Mouse (Mus musculus) midbrain, embryonic 12.5 days (tissue): ENCODE results near the gene Th. TPM values are rescaled to one million over a fixed set of nuclear protein-coding genes. Genes with fewer than 3 reads are reported as not detected.
A peak's percentile ranks its signal among the peaks of the same experiment; 100 is the strongest.

Experiments
- ATAC-seq: fragments of 200-750 bp; cut with Nextera tagmentation; 2 replicates; pipeline ENCODE4 v1.8.0; 2017; ENCODE audit warnings: low read depth, moderate TSS enrichment, moderate library complexity; ENCODE audit not compliant: low FRiP score
- H3K27ac ChIP-seq: fragments of 300-500 bp; sonication (generic); replicated peaks from 2 replicates; pipeline ENCODE4 v1.5.1; 2016; ENCODE audit warnings: mild to moderate bottlenecking
- H3K27me3 ChIP-seq: fragments of 300-500 bp; sonication (generic); 2 replicates; pipeline ENCODE4 v1.6.1; 2016; ENCODE audit warnings: mild to moderate bottlenecking
- H3K36me3 ChIP-seq: fragments of 300-500 bp; sonication (generic); 2 replicates; pipeline ENCODE4 v1.6.1; 2016
- H3K4me1 ChIP-seq: fragments of 300-500 bp; sonication (generic); 2 replicates; pipeline ENCODE4 v1.6.1; 2016
- H3K4me2 ChIP-seq: fragments of 300-500 bp; sonication (generic); replicated peaks from 2 replicates; pipeline ENCODE4 v1.6.1; 2016; ENCODE audit warnings: mild to moderate bottlenecking, moderate library complexity
- H3K4me3 ChIP-seq: fragments of 300-500 bp; sonication (generic); 2 replicates; pipeline ENCODE4 v1.5.1; 2016; ENCODE audit warnings: mild to moderate bottlenecking
- H3K9ac ChIP-seq: fragments of 300-500 bp; sonication (generic); replicated peaks from 2 replicates; pipeline ENCODE4 v1.6.1; 2016; ENCODE audit warnings: mild to moderate bottlenecking, moderate library complexity
- H3K9me3 ChIP-seq: fragments of 300-500 bp; sonication (generic); 2 replicates; pipeline ENCODE4 v1.6.1; 2016; ENCODE audit warnings: mild to moderate bottlenecking
- WGBS: fragments of 180-500 bp; shearing (Covaris S2); methylation state at CpG from one replicate; pipeline ENCODE4 v1.1.7; 2016; 5-methylcytosine and 5-hydroxymethylcytosine counted together
- polyA plus RNA-seq: library from polyadenylated mRNA; unstranded; fragments of >200 nt; fragmentation: Nextera tagmentation; extraction: Ambion mirVana; gene quantifications from 2 replicates; pipeline ENCODE4 v1.2.1, GENCODE M21; 2016

Th gene
- polyA plus RNA-seq, 1 experiment from 2014 or later, result 28.5 TPM

- no peak overlapping the region for H3K27ac ChIP-seq
- no peaks in the 10 kb centered on the region for H3K9me3 ChIP-seq
- H3K27me3 ChIP-seq, result no peaks in the 10 kb centered on the region
- H3K4me3 ChIP-seq, result no peak overlapping the region
- H3K4me1 ChIP-seq, result no peaks in the 10 kb centered on the region
- no peak overlapping the region for H3K4me2 ChIP-seq
- 95% methylated on average over 7 of the region's 8 CpGs for WGBS
- H3K36me3 ChIP-seq, result no peaks in the 10 kb centered on the region
- H3K9ac ChIP-seq, result no peak overlapping the region
- ATAC-seq, result no peak
Observed at GRCm38 (mm10) chr7:142927293-142927692, 3.6 kb downstream of the Th start.

DNA sequence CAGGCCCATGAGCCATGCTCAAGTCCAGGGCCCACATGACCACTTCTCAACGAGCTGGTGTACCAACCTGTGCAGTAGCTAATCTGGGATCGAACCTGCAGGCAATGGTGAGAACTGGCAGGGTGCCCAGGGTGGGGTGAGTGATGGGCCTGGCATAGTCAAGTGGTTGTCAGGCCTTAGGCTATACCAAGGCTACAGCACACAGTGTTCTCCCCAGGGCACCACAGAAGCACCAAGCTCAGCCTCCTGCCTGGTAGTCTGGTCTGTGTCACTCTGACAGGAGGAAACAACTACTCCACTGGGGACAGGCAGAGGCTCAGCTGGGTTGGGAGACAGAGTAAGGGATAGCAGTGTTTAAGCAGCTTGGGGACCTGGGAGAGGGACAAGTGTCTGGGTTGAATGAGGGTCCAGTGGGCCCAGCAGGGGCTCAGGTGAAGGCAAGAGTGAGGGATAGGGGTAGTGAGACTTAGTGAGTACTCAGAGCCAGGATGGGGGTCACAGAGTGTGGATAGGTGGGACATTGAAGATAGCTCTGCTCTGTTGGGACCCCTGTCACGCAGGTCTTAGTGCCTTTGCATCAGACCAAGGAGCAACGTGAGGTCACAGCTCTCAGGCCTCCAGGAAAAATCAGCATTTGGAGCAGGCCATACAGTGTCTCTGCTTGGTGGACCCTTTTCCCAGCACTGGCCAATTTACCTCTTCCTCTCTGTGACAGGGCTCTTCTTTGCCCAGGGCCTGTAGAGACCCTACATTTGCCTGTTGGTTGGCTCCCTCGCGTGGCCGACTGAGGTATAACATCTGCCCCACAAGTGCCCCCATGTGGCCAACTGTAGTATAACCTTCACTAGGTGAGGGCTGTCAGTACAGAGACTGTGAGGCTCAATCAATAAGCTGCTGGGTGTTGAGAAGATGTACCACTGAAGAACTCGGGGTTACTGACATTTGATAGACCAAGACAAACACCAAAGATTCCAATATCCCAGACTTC, 12.0 kb downstream of the Th start:
- ATAC-seq, result peak; percentile 80
- H3K36me3 ChIP-seq, result no peaks in the 10 kb centered on the region
- no peak overlapping the region for H3K4me2 ChIP-seq
- no peak overlapping the region for H3K9ac ChIP-seq
- H3K27ac ChIP-seq, result no peak overlapping the region
- H3K4me1 ChIP-seq, result peaks cover 7% of the 10 kb centered on the region; the same call in 1 of the 2 replicates
- 34% methylated on average over 8 of the region's 8 CpGs for WGBS
- H3K27me3 ChIP-seq, result no peaks in the 10 kb centered on the region
- H3K4me3 ChIP-seq, result no peak overlapping the region
- H3K9me3 ChIP-seq, result no peaks in the 10 kb centered on the region

DNA sequence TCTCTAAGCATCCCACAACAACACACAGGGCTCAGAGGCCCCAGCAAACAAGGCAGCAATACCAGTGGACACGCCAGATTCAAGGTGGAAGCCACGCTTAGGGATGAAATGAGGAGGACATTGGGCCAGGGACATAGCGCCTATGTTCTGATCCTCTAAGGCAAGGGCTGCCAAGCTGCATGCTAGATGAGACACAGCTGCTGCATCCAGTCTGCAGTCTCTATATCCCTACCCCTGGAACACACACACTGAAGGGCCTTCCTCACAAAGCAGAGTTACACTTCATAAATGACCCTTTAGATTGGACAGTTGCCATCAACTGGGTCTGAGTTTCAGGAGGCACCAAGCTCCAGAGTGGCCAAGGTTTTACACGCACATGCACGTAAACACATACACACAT, 13.3 kb downstream of the Th start:
- ATAC-seq, result no peak
- no peak overlapping the region for H3K9ac ChIP-seq
- H3K4me3 ChIP-seq, result no peak overlapping the region
- no peak overlapping the region for H3K27ac ChIP-seq
- WGBS, result 82% methylated on average over 5 of the region's 5 CpGs
- no peak overlapping the region for H3K4me2 ChIP-seq
- H3K4me1 ChIP-seq, result peaks cover 7% of the 10 kb centered on the region; the same call in 1 of the 2 replicates
- no peaks in the 10 kb centered on the region for H3K36me3 ChIP-seq
- H3K27me3 ChIP-seq, result no peaks in the 10 kb centered on the region
- no peaks in the 10 kb centered on the region for H3K9me3 ChIP-seq

DNA sequence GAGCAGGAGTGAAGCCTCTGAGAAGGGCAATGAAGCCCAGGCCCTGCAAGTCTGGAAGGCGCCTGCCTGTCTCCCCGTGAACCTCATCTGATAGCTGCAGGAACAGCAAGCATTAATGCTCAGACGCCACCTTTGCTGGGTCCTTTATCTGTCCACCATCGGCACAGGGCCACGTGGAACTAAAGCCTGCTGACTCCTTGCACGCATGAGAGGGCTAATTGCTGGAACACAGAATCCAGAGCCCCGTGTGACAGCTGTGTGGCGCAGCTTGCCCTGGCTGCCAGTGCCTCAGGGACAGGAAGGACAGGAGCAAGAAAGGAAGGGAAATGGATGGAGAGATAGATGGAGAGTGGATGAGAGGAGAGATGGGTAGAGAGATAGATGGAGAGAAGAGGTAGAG, 14.8 kb downstream of the Th start:
- no peaks in the 10 kb centered on the region for H3K27me3 ChIP-seq
- no peaks in the 10 kb centered on the region for H3K9me3 ChIP-seq
- no peak overlapping the region for H3K9ac ChIP-seq
- H3K27ac ChIP-seq, result no peak overlapping the region
- no peak overlapping the region for H3K4me2 ChIP-seq
- peaks cover 7% of the 10 kb centered on the region; the same call in 1 of the 2 replicates for H3K4me1 ChIP-seq
- H3K4me3 ChIP-seq, result no peak overlapping the region
- 45% methylated on average over 8 of the region's 8 CpGs for WGBS
- H3K36me3 ChIP-seq, result no peaks in the 10 kb centered on the region
- ATAC-seq, result no peak

DNA sequence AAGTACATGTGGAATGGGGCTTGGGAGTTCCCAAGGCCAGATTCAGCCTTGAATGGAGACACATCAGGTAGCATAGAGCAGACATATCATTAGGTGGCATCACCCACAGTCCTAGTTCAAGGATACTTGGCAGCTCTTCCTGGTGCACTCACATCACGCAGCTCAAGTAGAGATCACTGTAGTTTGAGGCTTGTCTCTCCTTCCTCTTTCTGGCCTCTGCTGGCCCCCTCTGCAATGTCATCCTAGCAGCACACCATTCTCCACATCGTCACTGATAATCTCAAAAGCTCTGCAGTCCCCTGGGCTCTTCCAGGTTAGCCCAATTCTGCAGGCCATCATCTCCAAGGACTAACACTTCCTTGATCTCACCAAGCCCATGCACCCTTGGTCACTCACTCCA, 19.2 kb downstream of the Th start:
- WGBS, result 86% methylated on average over 2 of the region's 2 CpGs
- ATAC-seq, result no peak

GRCm38 (mm10) chr7:142910104-142910503, 20.8 kb downstream of the Th start:
- H3K27me3 ChIP-seq, result no peaks in the 10 kb centered on the region; the same call in 1 of the 2 replicates
- ATAC-seq, result no peak
- no peak overlapping the region for H3K9ac ChIP-seq
- H3K9me3 ChIP-seq, result no peaks in the 10 kb centered on the region
- 70% methylated on average over 2 of the region's 2 CpGs for WGBS
- no peaks in the 10 kb centered on the region; the same call in 1 of the 2 replicates for H3K4me1 ChIP-seq
- no peak overlapping the region for H3K27ac ChIP-seq
- no peak overlapping the region for H3K4me3 ChIP-seq
- no peak overlapping the region for H3K4me2 ChIP-seq
- no peaks in the 10 kb centered on the region for H3K36me3 ChIP-seq

More for the DNA sequence above, 19.2 kb downstream of the Th start:
- no peaks in the 10 kb centered on the region; the same call in 1 of the 2 replicates for H3K27me3 ChIP-seq
- H3K36me3 ChIP-seq, result no peaks in the 10 kb centered on the region
- no peak overlapping the region for H3K4me3 ChIP-seq
- no peak overlapping the region for H3K9ac ChIP-seq
- no peak overlapping the region for H3K27ac ChIP-seq
- no peak overlapping the region for H3K4me2 ChIP-seq
- no peaks in the 10 kb centered on the region for H3K9me3 ChIP-seq
- H3K4me1 ChIP-seq, result peaks cover 7% of the 10 kb centered on the region; the same call in 1 of the 2 replicates

GRCm38 (mm10) chr7:142909622-142910021, 21.3 kb downstream of the Th start:
- Histone ChIP-seq H3K36me3 (no peaks in the 10 kb centered on the region), H3K27ac (no peak overlapping the region), H3K9me3 (no peaks in the 10 kb centered on the region), H3K4me2 (no peak overlapping the region), H3K9ac (no peak overlapping the region), H3K27me3 (no peaks in the 10 kb centered on the region; the same call in 1 of the 2 replicates), H3K4me1 (peaks cover 3% of the 10 kb centered on the region; the same call in 1 of the 2 replicates), H3K4me3 (no peak overlapping the region)
- no peak for ATAC-seq
- 32% methylated on average over 2 of the region's 2 CpGs for WGBS

DNA sequence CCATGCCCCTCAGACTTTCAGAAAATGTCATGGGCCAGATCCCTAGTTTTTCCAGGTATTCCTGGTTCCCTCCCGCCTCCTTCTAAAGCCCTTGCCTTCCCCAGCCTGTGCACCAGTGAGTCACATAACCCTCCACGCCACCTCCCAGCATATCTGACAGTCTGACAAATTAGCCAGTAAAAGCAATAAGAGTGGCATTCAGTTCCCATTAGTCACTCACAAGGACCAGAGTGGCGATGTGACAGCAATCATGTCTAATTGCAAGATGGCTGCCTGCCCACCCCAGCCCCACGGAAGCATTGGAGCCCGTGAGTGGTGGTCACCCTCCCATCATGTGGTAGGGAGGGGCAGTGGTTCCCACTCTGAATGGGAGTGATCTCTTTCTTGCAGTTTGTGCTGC, 25.3 kb downstream of the Th start:
- H3K27ac ChIP-seq, result no peak overlapping the region
- peaks cover 34% of the 10 kb centered on the region for H3K4me1 ChIP-seq

DNA sequence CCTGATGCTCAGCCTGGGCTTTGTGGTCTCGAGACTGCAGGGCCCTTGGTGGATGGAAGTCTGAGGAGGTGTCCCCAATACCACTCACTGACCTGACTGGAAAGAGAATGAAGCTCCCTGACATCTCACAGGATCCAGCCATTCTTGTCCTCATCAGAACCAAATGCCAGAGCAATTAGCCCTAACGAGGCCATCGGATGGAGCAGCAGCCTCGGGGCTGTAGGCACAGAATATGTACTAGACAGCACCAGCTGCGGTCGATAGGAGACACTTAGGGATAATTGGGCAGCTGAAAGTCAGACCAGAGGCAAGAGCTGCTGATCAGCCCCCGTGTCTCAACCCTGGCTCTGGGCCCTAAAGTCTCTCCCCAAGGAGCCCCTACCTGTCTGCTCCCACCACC, 26.6 kb downstream of the Th start:
- H3K9me3 ChIP-seq, result no peaks in the 10 kb centered on the region
- 68% methylated on average over 7 of the region's 7 CpGs for WGBS
- H3K9ac ChIP-seq, result no peak overlapping the region
- peaks cover 42% of the 10 kb centered on the region for H3K4me1 ChIP-seq
- H3K36me3 ChIP-seq, result no peaks in the 10 kb centered on the region
- no peak for ATAC-seq
- H3K4me2 ChIP-seq, result no peak overlapping the region
- H3K27ac ChIP-seq, result peak overlapping the region; percentile 69; the same call in 1 of the 2 replicates
- peaks cover 4% of the 10 kb centered on the region; the same call in 1 of the 2 replicates for H3K27me3 ChIP-seq
- H3K4me3 ChIP-seq, result no peak overlapping the region

More for the DNA sequence above, 25.3 kb downstream of the Th start:
- no peak for ATAC-seq
- H3K36me3 ChIP-seq, result no peaks in the 10 kb centered on the region
- H3K9me3 ChIP-seq, result no peaks in the 10 kb centered on the region
- no peak overlapping the region for H3K4me3 ChIP-seq
- H3K27me3 ChIP-seq, result peaks cover 4% of the 10 kb centered on the region; the same call in 1 of the 2 replicates
- no peak overlapping the region for H3K4me2 ChIP-seq
- H3K9ac ChIP-seq, result no peak overlapping the region
- WGBS, result 65% methylated on average over 5 of the region's 5 CpGs

GRCm38 (mm10) chr7:142902931-142903330, 28.0 kb downstream of the Th start:
- Histone ChIP-seq H3K9me3 (no peaks in the 10 kb centered on the region), H3K27me3 (peaks cover 8% of the 10 kb centered on the region), H3K4me2 (no peak overlapping the region), H3K4me1 (peaks cover 43% of the 10 kb centered on the region), H3K4me3 (no peak overlapping the region), H3K9ac (no peak overlapping the region), H3K27ac (peak overlapping the region; percentile 69), H3K36me3 (no peaks in the 10 kb centered on the region)
- peak; percentile 68 for ATAC-seq
- WGBS, result 37% methylated on average over 4 of the region's 4 CpGs

DNA sequence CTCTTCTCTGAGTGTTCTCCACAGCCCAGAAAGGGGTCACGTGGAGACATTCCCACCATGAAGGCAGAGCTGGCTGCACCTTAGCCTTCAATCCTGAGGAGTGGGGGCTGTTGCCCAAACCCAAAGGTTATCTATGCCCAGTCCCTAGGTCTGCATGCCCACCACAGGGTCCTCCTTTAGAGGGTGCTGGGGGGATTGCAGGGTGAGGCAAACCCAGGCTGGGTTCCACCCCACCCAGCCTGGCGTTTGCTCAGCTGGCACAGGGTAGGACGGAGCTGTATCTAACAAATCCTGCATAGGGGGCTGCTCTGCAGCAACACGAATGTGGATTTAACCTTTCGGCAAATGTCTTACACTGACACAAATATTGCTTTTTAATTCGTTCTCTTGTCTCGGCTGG, 29.2 kb downstream of the Th start:
- H3K27me3 ChIP-seq, result peaks cover 8% of the 10 kb centered on the region

GRCm38 (mm10) chr7:142899872-142900271, 31.1 kb downstream of the Th start:
- Histone ChIP-seq H3K4me2 (no peak overlapping the region), H3K36me3 (no peaks in the 10 kb centered on the region), H3K27me3 (peaks cover 8% of the 10 kb centered on the region), H3K27ac (no peak overlapping the region), H3K9ac (no peak overlapping the region), H3K9me3 (no peaks in the 10 kb centered on the region), H3K4me1 (peaks cover 48% of the 10 kb centered on the region), H3K4me3 (no peak overlapping the region)
- WGBS, result 58% methylated on average over 19 of the region's 19 CpGs
- no peak for ATAC-seq

More for the DNA sequence above, 29.2 kb downstream of the Th start:
- Histone ChIP-seq H3K4me2 (no peak overlapping the region), H3K9me3 (no peaks in the 10 kb centered on the region), H3K9ac (no peak overlapping the region), H3K4me1 (peaks cover 48% of the 10 kb centered on the region), H3K4me3 (no peak overlapping the region), H3K27ac (peak overlapping the region; percentile 30; the same call in 1 of the 2 replicates), H3K36me3 (no peaks in the 10 kb centered on the region)
- 70% methylated on average over 7 of the region's 7 CpGs for WGBS
- ATAC-seq, result no peak
